ENCODE assay signal across 26 mouse cellular contexts in genomic region chr15:5002903-5003302, GRCm38 (mm10).
DNase-seq lines count a peak whose midpoint lies in the region; ATAC-seq and TF ChIP-seq lines count a peak whose summit lies in the region.
"Had no signal": no experiment of that assay in that cellular context is flagged by ENCODE, and none has a peak within 500 bp of the region (broad histone marks: within the 10 kb centered on the region; RNA-seq: fewer than 3 reads in every experiment).

No protein-coding gene starts in this region.

- no peaks in the 10 kb centered on the region for H3K9me3 ChIP-seq in forebrain, embryonic 11.5 days (ENCODE audit: control insufficient read depth, low read length)
- no peaks in the 10 kb centered on the region for H3K9me3 ChIP-seq in forebrain, embryonic 10.5 days
- no peaks in the 10 kb centered on the region for H3K9me3 ChIP-seq in hindbrain, embryonic 14.5 days (ENCODE audit: control insufficient read depth, low read length)
- H3K9me3 ChIP-seq: embryonic facial prominence, embryonic 10.5 days; G1E; hindbrain, embryonic 15.5 days; limb, embryonic 10.5 days; megakaryocyte, embryonic 14.5 days; neural tube, embryonic 12.5 days; stomach, embryonic 15.5 days had no signal

- no peak for TF ChIP-seq CTCF in left cerebral cortex, adult 2 months (IDR thresholded peaks at IDR 0.05)
- TF ChIP-seq CTCF in cortical plate, adult 2 months (IDR thresholded peaks at IDR 0.05; ENCODE audit: extremely low read depth, insufficient read depth, low read length), result no peak

- peak; percentile 82 for ATAC-seq in forebrain, embryonic 11.5 days (replicated peaks; ENCODE audit: low FRiP score)
- ATAC-seq in hindbrain, embryonic 14.5 days (ENCODE audit: low FRiP score), result peak; percentile 65; the same call in 1 of the 2 replicates
- ATAC-seq: activated CD4-positive, CD25-positive, alpha-beta regulatory T cell, adult 4 months; CD4-positive, CD25-positive, alpha-beta regulatory T cell, adult 4 months; intestine, postnatal 0 days had no signal

- H3K4me2 ChIP-seq in forebrain, embryonic 11.5 days (ENCODE audit: low read depth, low read length, severe bottlenecking), result no peak overlapping the region
- H3K4me2 ChIP-seq in hindbrain, embryonic 14.5 days (replicated peaks), result no peak overlapping the region
- H3K4me2 ChIP-seq: hindbrain, embryonic 15.5 days; neural tube, embryonic 12.5 days; stomach, embryonic 15.5 days had no signal

- intact Hi-C loops in left cerebral cortex, adult 2 months (cut with DNase I), result no loop called here

- no peak for DNase-seq in forebrain, embryonic 11.5 days (ENCODE audit: low spot score)
- DNase-seq in forebrain, embryonic 10.5 days (ENCODE audit: extremely low spot score, low spot score), result no peak
- no peak for DNase-seq in left cerebral cortex, adult 2 months (ENCODE audit: extremely low spot score in 1 of 2, low spot score in 2 of 2)
- DNase-seq in left cerebral cortex, adult 18-20 months (ENCODE audit: low spot score in 2 of 2), result no peak
- no peak for DNase-seq in hindbrain, embryonic 14.5 days (ENCODE audit: low spot score)
- DNase-seq in spleen, adult 18-20 months, result no peak
- no peak for DNase-seq in layer of hippocampus, adult 18-20 months (ENCODE audit: low spot score in 2 of 2)
- DNase-seq: adrenal gland, postnatal 10 days; cerebellum, adult 11-12 months; gastrocnemius, postnatal 25 days; layer of hippocampus, postnatal 36 days; lung, adult 2 months; thymus, adult 2 months had no signal

- 35% methylated on average over 2 of the region's 2 CpGs for WGBS in forebrain, embryonic 11.5 days
- WGBS in forebrain, embryonic 10.5 days, result 58% methylated on average over 2 of the region's 2 CpGs
- 20% methylated on average over 2 of the region's 2 CpGs for WGBS in hindbrain, embryonic 14.5 days

- no peak overlapping the region for H3K9ac ChIP-seq in forebrain, embryonic 11.5 days (ENCODE audit: low read length)
- no peak overlapping the region for H3K9ac ChIP-seq in hindbrain, embryonic 14.5 days
- H3K9ac ChIP-seq: hindbrain, embryonic 15.5 days; neural tube, embryonic 12.5 days; stomach, embryonic 15.5 days had no signal

- no peaks in the 10 kb centered on the region for H3K27me3 ChIP-seq in forebrain, embryonic 11.5 days (ENCODE audit: control insufficient read depth, insufficient read depth, low read length)
- no peaks in the 10 kb centered on the region for H3K27me3 ChIP-seq in forebrain, embryonic 10.5 days (ENCODE audit: poor library complexity, severe bottlenecking)
- H3K27me3 ChIP-seq in hindbrain, embryonic 14.5 days (ENCODE audit: control insufficient read depth, insufficient read depth, low read length), result no peaks in the 10 kb centered on the region
- H3K27me3 ChIP-seq: hindbrain, embryonic 15.5 days; megakaryocyte, embryonic 14.5 days; neural tube, embryonic 12.5 days; stomach, embryonic 15.5 days had no signal

- H3K4me1 ChIP-seq in forebrain, embryonic 11.5 days (replicated peaks; ENCODE audit: control insufficient read depth, insufficient read depth, low read length), result no peaks in the 10 kb centered on the region
- H3K4me1 ChIP-seq in forebrain, embryonic 10.5 days, result no peaks in the 10 kb centered on the region
- no peaks in the 10 kb centered on the region; the same call in 1 of the 2 replicates for H3K4me1 ChIP-seq in cortical plate, adult 2 months (ENCODE audit: control insufficient read depth, insufficient read depth, low read length)
- H3K4me1 ChIP-seq in hindbrain, embryonic 14.5 days (replicated peaks; ENCODE audit: control insufficient read depth, insufficient read depth, low read length), result peaks cover 3% of the 10 kb centered on the region; the same call in 1 of the 2 replicates
- H3K4me1 ChIP-seq: embryonic facial prominence, embryonic 10.5 days; hindbrain, embryonic 15.5 days; limb, embryonic 10.5 days; megakaryocyte, embryonic 14.5 days; neural tube, embryonic 12.5 days; stomach, embryonic 15.5 days had no signal

- no peak for TF ChIP-seq POLR2A in cortical plate, adult 2 months (IDR thresholded peaks at IDR 0.05; ENCODE audit: extremely low read depth, insufficient read depth, low read length)

- no peak overlapping the region for H3K4me3 ChIP-seq in forebrain, embryonic 11.5 days (ENCODE audit: low read depth, low read length)
- H3K4me3 ChIP-seq in forebrain, embryonic 10.5 days, result no peak overlapping the region
- H3K4me3 ChIP-seq in left cerebral cortex, adult 2 months, result no peak overlapping the region
- no peak overlapping the region for H3K4me3 ChIP-seq in cortical plate, adult 2 months (ENCODE audit: insufficient read depth, low read length)
- no peak overlapping the region for H3K4me3 ChIP-seq in hindbrain, embryonic 14.5 days (replicated peaks; ENCODE audit: low read length)
- H3K4me3 ChIP-seq: embryonic facial prominence, embryonic 10.5 days; hindbrain, embryonic 15.5 days; layer of hippocampus, adult 2 months; limb, embryonic 10.5 days; megakaryocyte, embryonic 14.5 days; neural tube, embryonic 12.5 days; stomach, embryonic 15.5 days had no signal

- no peak overlapping the region for H3K27ac ChIP-seq in forebrain, embryonic 11.5 days (ENCODE audit: low read depth, low read length)
- no peak overlapping the region for H3K27ac ChIP-seq in forebrain, embryonic 10.5 days
- H3K27ac ChIP-seq in left cerebral cortex, adult 2 months, result peak overlapping the region; percentile 57
- H3K27ac ChIP-seq in cortical plate, adult 2 months (ENCODE audit: insufficient read depth, low read length), result peak overlapping the region; percentile 35
- no peak overlapping the region for H3K27ac ChIP-seq in hindbrain, embryonic 14.5 days
- H3K27ac ChIP-seq: embryonic facial prominence, embryonic 10.5 days; hindbrain, embryonic 15.5 days; kidney, postnatal 0 days; layer of hippocampus, adult 2 months; limb, embryonic 10.5 days; neural tube, embryonic 12.5 days; stomach, embryonic 15.5 days had no signal

- no peaks in the 10 kb centered on the region for H3K36me3 ChIP-seq in forebrain, embryonic 11.5 days (ENCODE audit: control insufficient read depth, insufficient read depth, low read length)
- H3K36me3 ChIP-seq in forebrain, embryonic 10.5 days (replicated peaks), result no peaks in the 10 kb centered on the region
- no peaks in the 10 kb centered on the region for H3K36me3 ChIP-seq in hindbrain, embryonic 14.5 days (replicated peaks; ENCODE audit: control insufficient read depth, insufficient read depth)
- H3K36me3 ChIP-seq: embryonic facial prominence, embryonic 10.5 days; G1E; hindbrain, embryonic 15.5 days; limb, embryonic 10.5 days; neural tube, embryonic 12.5 days; stomach, embryonic 15.5 days had no signal

Comparison
In these comparisons a context has a peak if more than half of its experiments do, and no peak if none do; other contexts are left out.
1. H3K27ac ChIP-seq: peak in left cerebral cortex, adult 2 months (single experiment) and cortical plate, adult 2 months (single experiment); none in forebrain, embryonic 11.5 days (single experiment), forebrain, embryonic 10.5 days (single experiment) and hindbrain, embryonic 14.5 days (single experiment).